Mouse (Mus musculus) intestine, embryonic 16.5 days (tissue): ENCODE results near the gene Stt3b. TPM values are rescaled to one million over a fixed set of nuclear protein-coding genes. Genes with fewer than 3 reads are reported as not detected.

Experiments used
- ATAC-seq: fragments of 200-750 bp; cut with Nextera tagmentation; 2 replicates; pipeline ENCODE4 v1.8.0; 2017; ENCODE audit warnings: moderate TSS enrichment, moderate library complexity
- H3K27ac ChIP-seq: fragments of 300-500 bp; sonication (generic); 2 replicates; pipeline ENCODE4 v1.5.1; 2014; ENCODE audit warnings: mild to moderate bottlenecking, low read length
- H3K27me3 ChIP-seq: fragments of 300-500 bp; sonication (generic); replicated peaks from 2 replicates; pipeline ENCODE4 v1.6.1; 2014; ENCODE audit warnings: low read length, control low read depth, mixed read lengths; ENCODE audit not compliant: control insufficient read depth, insufficient read depth
- H3K36me3 ChIP-seq: fragments of 300-500 bp; sonication (generic); 2 replicates; pipeline ENCODE4 v1.6.1; 2014; ENCODE audit warnings: low read length, control low read depth; ENCODE audit not compliant: control insufficient read depth, insufficient read depth
- H3K4me1 ChIP-seq: fragments of 300-500 bp; sonication (generic); 2 replicates; pipeline ENCODE4 v1.6.1; 2014; ENCODE audit warnings: low read length, control low read depth, mixed read lengths; ENCODE audit not compliant: control insufficient read depth, insufficient read depth
- H3K4me2 ChIP-seq: fragments of 300-500 bp; sonication (generic); 2 replicates; pipeline ENCODE4 v1.6.1; 2014; ENCODE audit warnings: low read depth, low read length, control low read depth
- H3K4me3 ChIP-seq: fragments of 300-500 bp; sonication (generic); 2 replicates; pipeline ENCODE4 v1.5.1; 2014; ENCODE audit warnings: mild to moderate bottlenecking, low read length
- H3K9ac ChIP-seq: fragments of 300-500 bp; sonication (generic); 2 replicates; pipeline ENCODE4 v1.6.1; 2014; ENCODE audit warnings: low read depth, low read length
- H3K9me3 ChIP-seq: fragments of 300-500 bp; sonication (generic); 2 replicates; pipeline ENCODE4 v1.6.1; 2016; ENCODE audit warnings: low read length, control low read depth; ENCODE audit not compliant: control insufficient read depth
- WGBS: fragments of 180-500 bp; shearing (Covaris S2); extraction: QIAGEN DNeasy Blood & Tissue Kit; methylation state at CpG from one replicate; pipeline ENCODE4 v1.1.7; 2014; 5-methylcytosine and 5-hydroxymethylcytosine counted together
- polyA plus RNA-seq: library from polyadenylated mRNA; unstranded; fragments of >200 nt; fragmentation: Nextera tagmentation; extraction: Ambion mirVana; gene quantifications from 2 replicates; pipeline ENCODE4 v1.2.1, GENCODE M21; 2015

Gene Stt3b
- polyA plus RNA-seq, 1 experiment from 2014 or later: 108 TPM

GRCm38 (mm10) chr9:115341576-115341975 is 31.4 kb upstream of the Stt3b start:
- Histone ChIP-seq H3K9me3 (no peaks in the 10 kb centered on the region), H3K27ac (no peak overlapping the region), H3K4me1 (0 out of 2 replicates have a peak, but pooled peaks cover 3% of the 10 kb centered on the region), H3K4me3 (no peak overlapping the region), H3K36me3 (no peaks in the 10 kb centered on the region), H3K27me3 (no peaks in the 10 kb centered on the region), H3K9ac (no peak overlapping the region), H3K4me2 (no peak overlapping the region)
- WGBS: 82% methylated on average over 9 of the region's 9 CpGs
- no peak for ATAC-seq

GRCm38 (mm10) chr9:115340212-115340815 is 30.1 kb upstream of the Stt3b start:
- H3K4me1 ChIP-seq: 0 out of 2 replicates have a peak, but pooled peaks cover 3% of the 10 kb centered on the region
- no peaks in the 10 kb centered on the region for H3K27me3 ChIP-seq
- no peaks in the 10 kb centered on the region for H3K9me3 ChIP-seq
- no peak overlapping the region for H3K9ac ChIP-seq
- ATAC-seq: no peak
- no peak overlapping the region for H3K4me3 ChIP-seq
- WGBS: 57% methylated on average over 12 of the region's 12 CpGs
- H3K27ac ChIP-seq: no peak overlapping the region
- no peak overlapping the region for H3K4me2 ChIP-seq
- no peaks in the 10 kb centered on the region for H3K36me3 ChIP-seq

GRCm38 (mm10) chr9:115338816-115339215 is 28.6 kb upstream of the Stt3b start:
- Histone ChIP-seq H3K27me3 (no peaks in the 10 kb centered on the region), H3K27ac (no peak overlapping the region), H3K36me3 (no peaks in the 10 kb centered on the region), H3K4me2 (no peak overlapping the region), H3K9ac (no peak overlapping the region), H3K9me3 (no peaks in the 10 kb centered on the region), H3K4me3 (no peak overlapping the region), H3K4me1 (0 out of 2 replicates have a peak, but pooled peaks cover 3% of the 10 kb centered on the region)
- WGBS: 46% methylated on average over 6 of the region's 6 CpGs
- no peak for ATAC-seq

GRCm38 (mm10) chr9:115333016-115333415 is 22.8 kb upstream of the Stt3b start:
- Histone ChIP-seq H3K4me1 (0 out of 2 replicates have a peak, but pooled peaks cover 3% of the 10 kb centered on the region), H3K4me2 (no peak overlapping the region)

GRCm38 (mm10) chr9:115332339-115332738 is 22.1 kb upstream of the Stt3b start:
- no peaks in the 10 kb centered on the region for H3K27me3 ChIP-seq
- WGBS: 92% methylated on average over 7 of the region's 7 CpGs
- no peak overlapping the region for H3K4me3 ChIP-seq
- 0 out of 2 replicates have a peak, but pooled peaks cover 3% of the 10 kb centered on the region for H3K4me1 ChIP-seq
- ATAC-seq: no peak
- H3K36me3 ChIP-seq: no peaks in the 10 kb centered on the region
- H3K4me2 ChIP-seq: no peak overlapping the region
- H3K9ac ChIP-seq: no peak overlapping the region
- H3K27ac ChIP-seq: no peak overlapping the region
- no peaks in the 10 kb centered on the region for H3K9me3 ChIP-seq

More at GRCm38 (mm10) chr9:115333016-115333415, 22.8 kb upstream of the Stt3b start:
- no peaks in the 10 kb centered on the region for H3K36me3 ChIP-seq
- no peak for ATAC-seq
- no peaks in the 10 kb centered on the region for H3K27me3 ChIP-seq
- no peaks in the 10 kb centered on the region for H3K9me3 ChIP-seq
- 69% methylated on average over 12 of the region's 12 CpGs for WGBS
- H3K27ac ChIP-seq: no peak overlapping the region
- no peak overlapping the region for H3K9ac ChIP-seq
- no peak overlapping the region for H3K4me3 ChIP-seq

GRCm38 (mm10) chr9:115330861-115331476 is 20.7 kb upstream of the Stt3b start:
- no peaks in the 10 kb centered on the region for H3K9me3 ChIP-seq

GRCm38 (mm10) chr9:115326533-115326890 is 16.3 kb upstream of the Stt3b start:
- H3K4me3 ChIP-seq: no peak overlapping the region
- no peaks in the 10 kb centered on the region for H3K36me3 ChIP-seq
- H3K27ac ChIP-seq: no peak overlapping the region
- H3K27me3 ChIP-seq: no peaks in the 10 kb centered on the region
- WGBS: 94% methylated on average over 4 of the region's 4 CpGs
- no peak overlapping the region for H3K4me2 ChIP-seq
- no peaks in the 10 kb centered on the region; the same call in 1 of the 2 replicates for H3K4me1 ChIP-seq
- ATAC-seq: no peak
- no peak overlapping the region for H3K9ac ChIP-seq
- H3K9me3 ChIP-seq: no peaks in the 10 kb centered on the region

More at GRCm38 (mm10) chr9:115330861-115331476, 20.7 kb upstream of the Stt3b start:
- Histone ChIP-seq H3K27me3 (no peaks in the 10 kb centered on the region), H3K4me1 (no peaks in the 10 kb centered on the region; the same call in 1 of the 2 replicates), H3K4me2 (no peak overlapping the region), H3K36me3 (no peaks in the 10 kb centered on the region), H3K9ac (no peak overlapping the region), H3K4me3 (no peak overlapping the region), H3K27ac (no peak overlapping the region)
- WGBS: 46% methylated on average over 6 of the region's 6 CpGs
- ATAC-seq: no peak

- Histone ChIP-seq H3K27ac (no peak overlapping the region), H3K4me2 (no peak overlapping the region), H3K9me3 (no peaks in the 10 kb centered on the region), H3K36me3 (no peaks in the 10 kb centered on the region), H3K27me3 (no peaks in the 10 kb centered on the region), H3K4me1 (no peaks in the 10 kb centered on the region; the same call in 1 of the 2 replicates), H3K9ac (no peak overlapping the region), H3K4me3 (no peak overlapping the region)
- ATAC-seq: no peak
- 69% methylated on average over 13 of the region's 13 CpGs for WGBS
These were observed 15.8 kb upstream of the Stt3b start for GRCm38 (mm10) chr9:115325831-115326532.

- H3K27me3 ChIP-seq: no peaks in the 10 kb centered on the region
- H3K36me3 ChIP-seq: no peaks in the 10 kb centered on the region
- no peaks in the 10 kb centered on the region; the same call in 1 of the 2 replicates for H3K4me1 ChIP-seq
- WGBS: 47% methylated on average over 10 of the region's 10 CpGs
- H3K9me3 ChIP-seq: no peaks in the 10 kb centered on the region
- no peak overlapping the region for H3K4me3 ChIP-seq
- no peak for ATAC-seq
- no peak overlapping the region for H3K4me2 ChIP-seq
- no peak overlapping the region for H3K9ac ChIP-seq
- H3K27ac ChIP-seq: no peak overlapping the region
These were observed 13.4 kb upstream of the Stt3b start for GRCm38 (mm10) chr9:115323572-115323971.
